Mouse (Mus musculus) monocyte, adult 2 months (primary cell): Measurements from ENCODE around the gene Samd4b.
A peak's percentile ranks its signal among the peaks of the same experiment; 100 is the strongest.

Experiments
- DNase-seq, 2 experiments: peaks; one replicate each; pipeline ENCODE4 v3.0.0; 2022; ENCODE audit warnings: low spot score in 2 of 2, low read depth in 1 of 2

Gene Samd4b

GRCm38 (mm10) chr7:28591862-28592261 is 6.1 kb downstream of the Samd4b start:
- no peak for DNase-seq

GRCm38 (mm10) chr7:28587644-28588043 is 10.3 kb downstream of the Samd4b start:
- no peak for DNase-seq

GRCm38 (mm10) chr7:28586663-28587411 is 11.1 kb downstream of the Samd4b start:
- no peak for DNase-seq

GRCm38 (mm10) chr7:28585001-28585400 is 12.9 kb downstream of the Samd4b start:
- DNase-seq, result no peak

- DNase-seq, result no peak
These were observed 13.5 kb downstream of the Samd4b start for GRCm38 (mm10) chr7:28584468-28584867.

- peak; percentile 38 to 51 for DNase-seq
These were observed 14.2 kb downstream of the Samd4b start for GRCm38 (mm10) chr7:28583570-28584344.

- no peak for DNase-seq
These were observed 15.1 kb downstream of the Samd4b start for GRCm38 (mm10) chr7:28582841-28583240.

- DNase-seq, result no peak
These were observed 16.2 kb downstream of the Samd4b start for GRCm38 (mm10) chr7:28581721-28582120.

GRCm38 (mm10) chr7:28579826-28580225 is 18.1 kb downstream of the Samd4b start:
- DNase-seq, result no peak

GRCm38 (mm10) chr7:28578543-28579053 is 19.3 kb downstream of the Samd4b start:
- no peak for DNase-seq

- DNase-seq, result no peak
These were observed 20.0 kb downstream of the Samd4b start for GRCm38 (mm10) chr7:28577826-28578542.

GRCm38 (mm10) chr7:28576271-28576914 is 21.6 kb downstream of the Samd4b start:
- DNase-seq, result no peak

- no peak for DNase-seq
These were observed 22.3 kb downstream of the Samd4b start for GRCm38 (mm10) chr7:28575597-28575996.

GRCm38 (mm10) chr7:28573236-28573635 is 24.7 kb downstream of the Samd4b start:
- no peak for DNase-seq

- no peak for DNase-seq
These were observed 25.3 kb downstream of the Samd4b start for GRCm38 (mm10) chr7:28572689-28573088.

GRCm38 (mm10) chr7:28570982-28571682 is 26.8 kb downstream of the Samd4b start:
- DNase-seq, result no peak

GRCm38 (mm10) chr7:28570291-28570981 is 27.5 kb downstream of the Samd4b start:
- no peak for DNase-seq

- DNase-seq, result peak; percentile 45 to 48
These were observed 29.7 kb downstream of the Samd4b start for GRCm38 (mm10) chr7:28568253-28568652.

GRCm38 (mm10) chr7:28567539-28567938 is 30.4 kb downstream of the Samd4b start:
- no peak for DNase-seq

- no peak for DNase-seq
These were observed 32.5 kb downstream of the Samd4b start for GRCm38 (mm10) chr7:28565407-28565806.
